Mouse (Mus musculus) 416B (cell line): ENCODE results near the gene Tekt3.

Source experiments
- DNase-seq: peaks from one replicate; pipeline ENCODE4 v3.0.0; 2011; ENCODE audit warnings: low read depth

The Tekt3 gene

GRCm38 (mm10) chr11:63061446-63061845 is at the start of gene Tekt3:
Gene Tekt3 (plus strand): TSS chr11:63061654.
- no peak for DNase-seq

DNA sequence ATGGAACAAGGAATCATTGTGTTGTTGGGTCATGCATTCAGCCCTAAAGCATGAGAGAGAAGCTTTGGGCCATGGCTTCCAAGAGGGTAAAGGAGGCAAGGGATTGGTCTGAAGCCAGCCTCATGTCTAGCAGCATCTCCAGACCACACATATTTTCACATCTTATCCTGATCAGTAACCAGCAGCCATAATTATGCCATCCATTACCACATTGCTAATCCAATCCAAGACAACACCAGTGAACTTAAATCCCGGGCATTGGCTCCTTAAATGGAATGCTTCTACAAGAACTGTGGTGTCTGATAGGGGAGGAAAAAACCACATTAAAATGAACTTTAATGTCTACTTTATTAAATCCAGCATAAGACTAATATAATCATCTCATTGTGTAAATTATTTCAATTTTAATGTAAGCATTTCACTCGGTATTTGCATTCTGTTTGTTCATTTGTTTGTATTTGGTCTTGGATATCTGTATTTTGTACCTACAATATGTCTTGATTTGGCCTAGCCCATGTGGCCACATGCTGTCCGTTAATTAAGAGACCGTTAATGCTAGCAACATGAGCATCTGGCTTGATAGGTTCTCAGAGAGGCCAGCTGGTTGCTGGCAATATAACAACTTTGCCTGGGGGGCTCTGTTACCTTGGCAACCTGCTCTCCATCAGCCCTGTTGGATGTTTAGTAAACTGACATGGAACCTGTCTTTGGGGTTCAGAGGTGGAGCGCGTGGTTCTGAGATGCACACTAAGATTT is 43.9 kb upstream of the Tekt3 start:
- DNase-seq, result no peak

DNA sequence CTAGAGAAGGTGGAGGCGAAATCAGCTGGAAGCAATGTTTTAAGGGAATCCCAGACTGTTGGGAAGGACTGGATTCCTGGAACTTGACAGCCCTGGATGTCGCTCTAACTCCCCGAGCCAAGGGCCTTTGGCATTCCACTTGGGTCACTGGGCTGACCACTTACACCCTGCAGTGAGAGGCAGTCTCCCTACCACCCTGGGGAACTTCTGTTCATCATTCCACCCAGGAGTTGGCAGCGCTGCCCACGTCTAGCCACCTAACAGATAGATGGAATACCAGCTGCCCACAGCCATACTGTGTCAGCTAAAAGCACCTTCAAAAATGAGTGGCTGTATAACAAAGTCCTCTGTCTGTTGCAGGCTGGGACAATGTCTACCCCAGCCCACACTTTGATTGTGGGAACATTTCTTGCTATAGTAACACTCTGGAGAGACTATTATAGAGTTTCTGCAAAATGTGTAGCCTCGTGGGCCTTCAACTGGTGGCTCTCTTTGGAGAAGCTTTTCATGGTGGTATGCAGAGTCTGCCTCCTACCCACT is 43.3 kb upstream of the Tekt3 start:
- no peak for DNase-seq

GRCm38 (mm10) chr11:63020633-63021032 is 40.8 kb upstream of the Tekt3 start:
- peak; percentile 3 for DNase-seq

- DNase-seq, result no peak
Observed at GRCm38 (mm10) chr11:63021141-63021806, 40.2 kb upstream of the Tekt3 start.

GRCm38 (mm10) chr11:63023461-63023860 is 38.0 kb upstream of the Tekt3 start:
- DNase-seq, result no peak

GRCm38 (mm10) chr11:63024136-63024535 is 37.3 kb upstream of the Tekt3 start:
- no peak for DNase-seq

DNA sequence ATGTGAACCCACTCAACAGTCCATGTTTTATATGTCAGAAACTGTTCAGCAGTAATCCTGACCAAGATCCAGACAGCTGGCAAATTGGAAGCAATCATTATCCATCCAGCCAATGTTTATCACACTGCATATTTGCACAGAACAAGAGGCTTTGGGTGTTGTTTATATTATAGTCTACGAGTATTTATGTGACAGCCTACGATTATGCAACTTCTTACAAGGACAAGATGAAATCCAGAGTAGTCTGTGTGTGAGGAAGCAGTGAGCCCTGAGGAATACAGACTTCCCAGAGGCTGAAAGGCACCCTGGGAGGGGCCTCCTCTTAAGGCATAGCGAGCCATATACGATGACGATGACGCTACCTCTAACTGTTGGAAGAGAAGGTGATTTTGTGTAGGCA is 36.0 kb upstream of the Tekt3 start:
- no peak for DNase-seq

DNA sequence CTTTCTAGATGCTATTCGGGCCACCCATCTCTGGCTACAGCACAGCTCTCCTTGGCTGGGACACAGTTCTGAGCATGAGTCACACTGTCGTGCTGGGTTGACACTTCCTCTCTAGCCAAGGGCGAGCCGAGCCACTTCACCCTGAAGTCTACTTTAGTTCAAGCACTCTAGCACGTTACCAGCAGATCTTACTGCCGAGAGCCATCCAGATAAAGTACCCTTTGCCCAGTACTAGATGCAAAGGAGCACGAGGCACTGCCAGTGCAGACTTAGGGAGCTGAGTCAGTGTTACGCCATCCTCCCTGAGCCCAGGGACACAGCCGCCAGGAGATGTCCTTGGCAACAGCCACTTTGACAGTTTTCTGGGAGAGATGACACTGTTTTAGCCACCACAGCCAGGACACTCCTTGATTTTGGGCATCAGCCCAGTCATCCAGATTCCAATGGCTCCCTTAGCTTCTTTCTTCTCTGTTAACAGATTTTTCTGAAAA is 34.8 kb upstream of the Tekt3 start:
- DNase-seq, result peak; percentile 17

DNA sequence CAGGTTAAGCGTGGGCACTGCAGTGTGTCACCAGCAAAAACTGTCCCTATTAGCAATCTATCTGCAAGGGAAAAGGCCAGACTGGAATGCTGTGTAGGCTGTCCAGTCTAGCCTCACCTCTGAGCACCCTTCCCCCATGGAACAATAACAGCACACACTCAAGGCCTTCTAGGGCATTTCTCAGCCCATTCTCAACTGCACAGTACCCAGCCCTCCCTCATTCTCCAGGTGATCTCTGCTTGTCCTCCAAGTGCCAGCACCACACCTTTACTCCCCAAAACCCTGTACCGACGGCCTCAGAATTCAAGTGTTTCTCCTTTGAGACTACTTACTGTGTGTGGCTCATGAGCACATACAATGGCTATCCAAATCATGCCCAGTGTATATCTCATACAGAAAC is 33.3 kb upstream of the Tekt3 start:
- no peak for DNase-seq

DNA sequence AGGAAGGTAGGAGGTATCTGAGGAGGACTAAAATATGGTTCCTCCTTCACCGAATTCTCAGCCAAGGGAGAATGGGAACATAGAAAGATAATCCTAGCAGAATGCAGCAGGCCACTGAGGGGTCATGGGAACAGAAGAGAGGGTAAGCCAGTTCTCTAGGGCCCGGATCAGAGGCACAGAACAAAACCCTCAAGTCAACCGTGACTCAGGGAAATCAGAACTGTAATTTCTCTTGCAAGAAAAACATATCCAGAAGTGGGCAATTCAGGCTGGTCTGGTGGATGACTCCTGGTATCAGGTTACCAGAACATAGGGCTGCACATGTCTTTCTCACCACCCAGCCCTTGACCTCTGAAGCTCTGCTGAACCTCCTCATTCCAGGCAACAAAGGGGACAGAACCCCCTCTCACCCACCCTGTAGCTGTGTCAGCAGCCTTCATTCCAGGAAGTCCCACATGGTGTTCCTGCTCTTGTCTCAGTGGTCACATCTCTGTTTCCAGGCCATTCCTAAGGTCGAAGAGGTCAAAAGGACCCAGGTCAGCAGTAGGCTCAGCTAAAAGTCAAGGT is 32.2 kb upstream of the Tekt3 start:
- no peak for DNase-seq

DNA sequence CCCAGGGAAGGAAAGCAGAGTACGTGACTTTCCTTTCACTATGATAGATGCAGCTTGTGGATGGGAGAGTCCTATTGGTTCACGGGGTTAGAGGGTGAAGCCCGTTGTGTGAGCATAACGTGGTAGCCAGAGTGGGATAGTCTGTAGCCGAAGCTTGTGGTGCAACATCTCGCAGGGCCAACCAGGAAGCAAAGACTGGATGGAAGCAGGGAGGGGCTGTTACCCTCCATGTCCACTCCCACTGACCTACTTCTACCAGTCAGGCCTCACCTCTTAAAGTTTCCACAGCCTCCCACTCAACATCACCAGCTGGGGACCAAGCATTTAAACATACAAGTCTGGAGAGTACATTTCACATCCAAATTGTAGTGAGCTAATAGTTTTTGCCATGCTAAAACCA is 31.7 kb upstream of the Tekt3 start:
- no peak for DNase-seq

GRCm38 (mm10) chr11:63035420-63036211 is 25.8 kb upstream of the Tekt3 start:
- DNase-seq, result no peak

DNA sequence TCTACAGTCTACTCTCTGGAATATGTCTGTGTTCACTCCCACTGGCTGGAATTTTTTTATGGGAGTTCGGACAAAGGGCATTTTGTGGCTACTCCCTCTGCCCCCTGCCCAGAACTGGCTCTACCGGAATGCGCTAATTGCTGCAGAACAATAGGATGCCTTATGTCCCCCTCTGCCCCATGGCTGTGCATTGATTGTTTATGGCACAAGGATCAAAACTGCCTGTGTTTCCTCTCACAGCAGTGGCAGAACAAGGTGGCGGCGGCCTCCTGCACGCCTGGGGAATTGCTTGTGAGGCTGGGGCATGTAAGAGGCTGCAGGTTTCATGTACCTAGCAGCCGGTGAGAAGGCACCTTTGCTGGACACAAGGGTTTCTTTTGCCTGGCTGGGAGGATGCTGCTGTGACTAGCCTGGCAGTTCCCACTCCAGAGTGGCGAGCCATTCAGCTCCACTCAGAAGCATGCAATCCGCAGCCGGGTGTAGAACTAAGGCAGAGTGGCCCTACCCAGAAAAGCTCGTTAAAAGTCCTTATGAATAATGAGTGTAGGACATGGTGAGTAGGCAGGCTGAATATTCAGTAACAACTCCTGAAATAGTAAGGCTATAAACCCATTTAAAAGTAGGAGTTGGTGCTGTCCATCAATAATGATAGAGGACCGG is 21.3 kb upstream of the Tekt3 start:
- DNase-seq, result no peak

DNA sequence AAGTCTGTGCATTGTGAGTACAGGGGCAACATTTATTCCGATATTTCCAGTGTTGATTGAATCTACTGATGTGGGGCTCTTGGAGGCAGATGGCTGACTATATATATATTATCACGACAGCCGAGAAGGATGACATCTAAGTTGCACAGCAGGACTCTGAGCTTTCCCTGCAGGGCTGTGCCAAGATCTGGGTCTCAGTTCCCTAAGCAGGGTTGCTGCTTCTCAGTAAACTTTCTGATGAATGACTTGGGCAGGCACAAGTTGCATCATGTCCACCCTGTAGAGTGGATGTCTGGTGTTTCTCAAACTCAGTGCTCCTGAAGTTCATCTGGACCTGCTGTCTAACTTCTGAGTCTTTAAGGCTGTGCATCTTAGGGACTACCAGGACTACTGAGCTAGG is 15.7 kb upstream of the Tekt3 start:
- no peak for DNase-seq

GRCm38 (mm10) chr11:63046380-63046779 is 15.1 kb upstream of the Tekt3 start:
- peak; percentile 20 for DNase-seq

DNA sequence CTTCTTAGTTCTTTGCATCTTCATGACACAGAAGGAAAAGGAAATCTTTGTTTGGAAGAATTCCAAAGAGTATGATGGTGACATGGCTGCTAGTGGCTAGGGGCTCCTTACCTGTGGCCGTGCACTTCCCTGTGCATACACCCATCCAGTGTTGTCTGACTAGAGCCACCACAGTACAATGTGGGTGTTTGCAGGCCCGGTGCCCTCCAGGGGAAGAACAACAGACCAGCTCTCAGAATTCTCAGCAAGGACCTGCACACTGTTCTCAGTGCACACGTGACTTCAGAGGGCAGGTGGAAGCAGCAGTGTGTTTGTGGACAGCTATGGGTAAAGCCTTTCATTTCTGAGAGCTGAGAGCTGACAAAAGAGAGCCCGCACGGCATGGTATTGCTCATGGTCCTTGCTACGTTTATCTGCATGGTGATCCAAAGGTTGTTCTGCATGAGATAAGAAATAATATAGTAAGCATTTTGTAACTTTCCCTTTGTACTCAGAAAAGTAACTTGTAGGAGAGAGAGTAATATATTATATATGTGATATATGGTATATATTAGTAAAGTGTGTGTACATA is 11.0 kb upstream of the Tekt3 start:
- no peak for DNase-seq

DNA sequence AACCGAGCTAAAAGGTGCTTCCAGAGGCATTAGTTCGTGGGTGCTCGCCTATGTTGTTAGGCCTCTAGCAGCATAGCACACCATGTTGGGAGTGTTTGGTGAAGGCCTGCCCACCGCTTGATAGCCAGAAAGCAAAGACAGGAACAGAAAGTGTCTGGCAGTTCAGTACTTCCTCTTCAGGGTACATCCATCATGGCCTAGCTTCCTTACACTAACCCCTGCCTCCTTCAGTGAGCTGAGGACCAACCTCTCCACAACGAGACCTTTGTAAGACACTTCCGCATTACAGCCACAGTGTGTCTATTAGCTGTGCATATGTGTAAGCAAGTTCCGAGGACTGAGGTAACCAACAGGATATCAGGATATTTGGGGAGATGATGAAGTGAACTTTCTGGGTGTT is 10.4 kb upstream of the Tekt3 start:
- no peak for DNase-seq

DNA sequence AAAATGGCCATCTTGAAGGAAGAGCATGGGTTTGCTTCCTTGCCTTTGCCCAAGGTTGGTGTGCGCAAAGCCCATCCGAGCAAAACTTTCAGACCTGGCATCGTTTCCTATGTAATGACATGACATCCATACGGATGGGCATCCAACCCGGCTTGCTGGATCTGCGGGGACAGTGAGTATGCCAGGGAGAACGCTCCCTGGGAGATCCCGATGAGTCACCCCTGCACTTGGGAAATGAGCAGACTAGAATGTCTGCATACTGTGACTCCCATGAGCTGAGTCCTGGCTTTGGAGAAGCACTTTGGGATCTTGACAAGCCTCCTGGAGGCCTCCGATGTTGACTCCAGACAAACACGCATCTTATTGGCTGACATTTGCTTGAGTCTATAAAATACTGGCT is 9.5 kb upstream of the Tekt3 start:
- DNase-seq, result no peak

DNA sequence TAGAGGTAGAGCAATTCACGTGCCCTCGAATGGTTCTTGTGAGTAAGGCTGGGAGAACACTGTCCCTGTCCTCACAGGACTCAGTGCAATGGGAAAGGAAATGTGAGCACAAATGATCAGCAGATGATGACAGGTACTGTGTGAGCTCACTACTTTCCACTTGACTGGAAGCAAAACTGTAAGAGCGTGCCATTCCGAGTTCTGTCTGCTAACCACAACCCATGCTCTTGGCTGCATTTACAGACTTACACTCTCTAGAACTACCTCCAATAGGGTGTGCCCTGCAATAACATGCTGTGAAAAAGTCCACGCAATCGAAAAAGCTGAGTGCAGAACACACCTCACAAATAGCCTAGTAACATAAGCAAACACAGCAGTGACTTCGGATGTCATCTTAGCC is 5.9 kb upstream of the Tekt3 start:
- DNase-seq, result no peak

GRCm38 (mm10) chr11:63058375-63058952 is 3.0 kb upstream of the Tekt3 start:
- no peak for DNase-seq
